Mouse (Mus musculus) lung, postnatal 10 days (tissue): ENCODE measurements at regions not wholly inside any gene's neighbourhood (a gene's known extent, or its start where the extent isn't known, plus 50 kb on each side); places are given as distances from the start of the nearest gene placed in this dataset.
"Not testable (repeated sequence)": the region's sequence is repeated elsewhere in the genome, so short reads cannot be mapped to it uniquely, and the experiment has no call there.

Source experiments
- DNase-seq: peaks from one replicate; pipeline ENCODE4 v3.0.0; 2021

DNA sequence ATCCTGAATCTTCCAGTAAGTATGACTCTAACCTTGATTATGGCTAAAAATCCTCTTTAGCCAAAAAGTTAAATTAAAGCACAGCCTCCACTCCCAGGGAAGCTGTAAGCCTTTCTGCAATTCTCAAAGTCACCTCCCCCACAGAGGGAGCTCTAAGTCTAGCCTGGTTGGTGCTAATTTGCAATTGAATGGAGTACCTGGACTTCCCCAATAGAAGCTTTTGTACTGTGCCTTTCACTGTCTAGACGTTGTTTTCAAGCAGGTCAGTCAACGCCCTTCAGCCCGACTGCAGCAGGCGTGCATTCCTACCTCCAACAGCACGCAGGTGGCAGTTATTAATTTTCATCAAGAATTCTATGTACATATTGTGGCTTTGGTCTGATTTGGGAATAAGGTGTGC lies 87.2 kb downstream of the Catsperg2 start:
- DNase-seq = not testable (repeated sequence)

DNA sequence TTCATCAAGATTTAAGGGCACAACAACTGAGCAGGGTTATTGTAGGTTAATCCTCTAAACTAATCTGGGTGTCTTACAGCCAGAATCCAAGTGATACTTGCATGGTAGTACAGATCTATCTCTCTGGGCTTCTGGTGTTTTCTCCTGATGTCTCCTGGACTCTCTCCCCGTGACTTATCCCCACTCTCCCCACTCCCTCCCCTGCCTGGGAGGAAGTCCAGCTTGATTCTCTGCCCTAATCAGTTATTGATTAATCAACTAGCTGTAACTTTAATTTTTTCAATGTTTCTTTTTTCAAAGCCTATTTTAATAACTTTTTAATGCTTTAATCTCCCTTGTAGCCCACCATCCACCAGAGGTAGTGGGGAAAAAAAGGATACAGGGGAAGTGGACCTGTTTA lies 83.9 kb upstream of the Sipa1l3 start:
- DNase-seq = no peak

DNA sequence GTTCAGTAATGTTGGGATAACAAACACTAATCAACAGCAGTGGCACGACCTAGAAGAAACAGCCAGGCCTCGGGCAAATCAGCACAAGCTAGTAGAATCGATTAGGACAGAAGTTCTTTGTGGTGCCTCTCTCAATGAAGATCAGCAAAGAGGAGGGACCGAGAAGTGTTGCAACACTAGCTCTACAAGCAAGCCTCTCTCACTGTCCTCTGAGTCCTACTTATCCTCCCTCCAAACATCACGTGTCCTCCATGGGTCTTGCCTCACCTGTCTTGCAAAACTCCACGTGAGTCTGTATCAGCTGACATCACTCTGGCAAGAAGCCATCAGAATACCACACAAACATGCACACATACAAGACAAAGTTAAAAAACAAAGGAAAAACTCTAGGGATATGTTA lies 82.9 kb upstream of the Sipa1l3 start:
- no peak for DNase-seq

GRCm38 (mm10) chr7:29597291-29597690 lies 78.8 kb upstream of the Sipa1l3 start:
- DNase-seq = peak; percentile 63

DNA sequence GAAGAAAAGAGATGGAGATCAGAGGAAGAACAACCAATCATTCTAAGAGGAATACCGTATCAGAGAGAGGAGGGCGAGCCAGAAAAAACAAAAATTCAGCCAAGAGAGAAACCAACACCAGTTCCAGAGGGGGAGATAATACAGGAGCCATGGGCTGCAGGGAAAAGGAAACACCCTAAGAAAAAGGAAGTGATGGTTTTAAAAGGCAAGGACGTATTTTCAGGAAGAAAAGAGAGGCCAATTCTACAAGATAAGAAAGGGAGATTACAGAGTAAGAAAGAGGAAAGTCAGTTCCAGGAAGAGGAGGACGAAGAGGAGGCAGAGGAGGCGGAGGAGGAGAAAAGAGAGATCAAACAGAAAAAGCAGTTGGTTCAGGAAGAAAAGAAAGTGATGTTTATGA lies 59.7 kb upstream of the Sipa1l3 start:
- DNase-seq = no peak

GRCm38 (mm10) chr7:29575606-29576005 lies 57.2 kb upstream of the Sipa1l3 start:
- no peak for DNase-seq
